Mouse (Mus musculus): Measurements from ENCODE around the gene Lyz1. TPM values are rescaled to one million over a fixed set of nuclear protein-coding genes. Genes with fewer than 3 reads are reported as not detected.
"Not testable (repeated sequence)": the region's sequence is repeated elsewhere in the genome, so short reads cannot be mapped to it uniquely, and the experiment has no call there.

Lyz1 gene
- total RNA-seq, 1 experiment: not detected

DNA sequence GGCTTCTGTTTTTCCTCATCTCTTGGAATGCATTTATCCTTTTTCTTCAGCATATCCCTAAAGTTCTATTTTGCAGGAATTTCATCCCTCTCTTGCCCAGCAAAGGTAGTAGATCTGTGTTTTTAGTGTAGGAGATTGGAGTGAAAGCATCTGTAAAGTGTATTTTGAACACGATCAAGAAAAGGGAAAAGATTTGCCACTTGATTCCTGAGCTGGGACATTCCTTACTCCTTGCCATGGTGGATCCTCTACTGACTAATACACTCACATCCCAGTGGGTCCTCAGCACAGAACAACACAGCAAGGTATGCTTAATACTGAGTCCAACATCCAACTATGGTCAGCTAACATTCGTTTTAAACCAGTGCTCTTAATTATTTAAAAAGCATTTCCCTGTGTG, 10.1 kb downstream of the Lyz1 start:
- Histone ChIP-seq H3K27ac (ENCODE audit: insufficient read depth, low read depth, low read length, poor library complexity, severe bottlenecking) (no peak overlapping the region), H3K36me3 (ENCODE audit: control insufficient read depth, insufficient read depth, low read length, poor library complexity, severe bottlenecking) (no peaks in the 10 kb centered on the region), H3K9ac (ENCODE audit: insufficient read depth, low read depth, low read length, poor library complexity, severe bottlenecking) (no peak overlapping the region), H3K4me3 (ENCODE audit: insufficient read depth in 1 of 2, low read depth in 1 of 2, low read length in 2 of 2, poor library complexity in 1 of 2, severe bottlenecking in 1 of 2) (no peak overlapping the region), H3K4me1 (ENCODE audit: control insufficient read depth in 2 of 2, insufficient read depth in 2 of 2, low read length in 2 of 2, poor library complexity in 1 of 2) (no peaks in the 10 kb centered on the region), H3K9me3 (ENCODE audit: control insufficient read depth, insufficient read depth, low read depth, low read length) (no peaks in the 10 kb centered on the region)
- DNase-seq (ENCODE audit: low read depth, low spot score): no peak
- in situ Hi-C loops (cut with MboI; ENCODE audit: low sequenced_read_pairs in 2 of 2, unreplicated experiment in 2 of 2): no loop called here
- no peak for TF ChIP-seq ZC3H11A (IDR thresholded peaks at IDR 0.05; ENCODE audit: borderline replicate concordance, low read depth, low read length)
- no peak for TF ChIP-seq MAFK (IDR thresholded peaks at IDR 0.05; ENCODE audit: insufficient read depth, low read depth, low read length)
- no peak for TF ChIP-seq ZNF384 (IDR thresholded peaks at IDR 0.05; ENCODE audit: low read depth, low read length)
- no peak for TF ChIP-seq HCFC1 (IDR thresholded peaks at IDR 0.05; ENCODE audit: borderline replicate concordance, insufficient read depth, low read length)
- TF ChIP-seq CHD2 (IDR thresholded peaks at IDR 0.05; ENCODE audit: low read depth, low read length): no peak

DNA sequence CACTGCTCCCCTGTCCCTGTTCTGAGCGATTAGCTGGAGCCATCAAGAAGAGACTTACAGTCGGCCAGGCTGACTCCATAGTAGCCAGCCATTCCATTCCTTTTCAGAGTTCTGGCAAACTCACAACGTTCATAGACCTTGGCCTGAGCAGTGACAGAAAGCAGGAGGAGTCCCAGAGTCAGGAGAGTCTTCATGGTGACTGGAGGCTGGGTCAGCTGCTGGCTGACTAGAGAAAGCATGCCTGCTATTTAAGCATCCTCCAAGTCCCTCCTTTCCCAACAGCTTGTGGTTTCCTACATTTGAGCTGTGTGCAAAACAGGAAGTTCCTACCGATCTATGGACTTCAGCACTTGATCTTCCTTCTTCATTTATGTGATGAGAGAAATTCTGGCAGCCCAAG, 10.6 kb downstream of the Lyz1 start, which contains the start of gene Lyz2:
Lyz2 (minus strand) TSS at position 273 of the 400 bp plus-strand sequence.
- no peaks in the 10 kb centered on the region for H3K9me3 ChIP-seq (ENCODE audit: control insufficient read depth, insufficient read depth, low read depth, low read length)
- in situ Hi-C loops (cut with MboI; ENCODE audit: low sequenced_read_pairs in 2 of 2, unreplicated experiment in 2 of 2): no loop called here
- H3K36me3 ChIP-seq (ENCODE audit: control insufficient read depth, insufficient read depth, low read length, poor library complexity, severe bottlenecking): no peaks in the 10 kb centered on the region
- no peak within 1 kb of the TSS for H3K27ac ChIP-seq (ENCODE audit: insufficient read depth, low read depth, low read length, poor library complexity, severe bottlenecking)
- no peaks in the 10 kb centered on the region for H3K4me1 ChIP-seq (ENCODE audit: control insufficient read depth in 2 of 2, insufficient read depth in 2 of 2, low read length in 2 of 2, poor library complexity in 1 of 2)
- TF ChIP-seq ZC3H11A (IDR thresholded peaks at IDR 0.05; ENCODE audit: borderline replicate concordance, low read depth, low read length) (no peak), CHD2 (IDR thresholded peaks at IDR 0.05; ENCODE audit: low read depth, low read length) (no peak), MAFK (IDR thresholded peaks at IDR 0.05; ENCODE audit: insufficient read depth, low read depth, low read length) (no peak), ZNF384 (IDR thresholded peaks at IDR 0.05; ENCODE audit: low read depth, low read length) (no peak), HCFC1 (IDR thresholded peaks at IDR 0.05; ENCODE audit: borderline replicate concordance, insufficient read depth, low read length) (no peak)
- no peak within 1 kb of the TSS for H3K9ac ChIP-seq (ENCODE audit: insufficient read depth, low read depth, low read length, poor library complexity, severe bottlenecking)
- H3K4me3 ChIP-seq (ENCODE audit: insufficient read depth in 1 of 2, low read depth in 1 of 2, low read length in 2 of 2, poor library complexity in 1 of 2, severe bottlenecking in 1 of 2): no peak within 1 kb of the TSS
- DNase-seq (ENCODE audit: low read depth, low spot score): no peak

DNA sequence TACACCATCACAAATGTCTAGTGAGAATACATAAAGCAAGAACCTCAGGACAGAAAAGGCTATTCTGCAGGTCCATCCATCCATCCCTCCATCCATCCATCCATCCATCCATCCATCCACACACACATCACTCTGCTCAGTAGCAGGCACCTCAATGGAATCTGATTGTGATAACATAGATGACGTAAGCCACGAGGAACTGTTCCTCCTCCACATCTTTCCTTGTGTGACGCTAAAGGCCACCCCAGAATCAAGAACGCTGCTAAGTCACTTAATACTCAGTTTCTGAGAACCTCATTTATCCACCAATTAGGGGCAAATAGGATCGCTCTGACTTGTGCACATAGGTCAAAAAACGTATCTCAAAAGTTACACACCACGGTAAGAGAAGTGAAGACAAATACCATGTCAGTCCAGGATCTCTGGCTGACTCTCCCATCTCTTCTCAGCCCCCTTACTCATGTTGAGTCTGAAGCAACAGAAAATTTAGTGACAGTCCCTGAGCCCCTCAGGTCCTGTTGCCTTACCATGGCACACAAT, 11.2 kb downstream of the Lyz1 start:
- Histone ChIP-seq H3K9me3 (ENCODE audit: control insufficient read depth, insufficient read depth, low read depth, low read length) (no peaks in the 10 kb centered on the region), H3K27ac (ENCODE audit: insufficient read depth, low read depth, low read length, poor library complexity, severe bottlenecking) (no peak overlapping the region), H3K4me3 (ENCODE audit: insufficient read depth in 1 of 2, low read depth in 1 of 2, low read length in 2 of 2, poor library complexity in 1 of 2, severe bottlenecking in 1 of 2) (no peak overlapping the region), H3K36me3 (ENCODE audit: control insufficient read depth, insufficient read depth, low read length, poor library complexity, severe bottlenecking) (no peaks in the 10 kb centered on the region), H3K9ac (ENCODE audit: insufficient read depth, low read depth, low read length, poor library complexity, severe bottlenecking) (no peak overlapping the region), H3K4me1 (ENCODE audit: control insufficient read depth in 2 of 2, insufficient read depth in 2 of 2, low read length in 2 of 2, poor library complexity in 1 of 2) (no peaks in the 10 kb centered on the region)
- DNase-seq (ENCODE audit: low read depth, low spot score): no peak
- in situ Hi-C loops (cut with MboI; ENCODE audit: low sequenced_read_pairs in 2 of 2, unreplicated experiment in 2 of 2): no loop called here
- no peak for TF ChIP-seq MAFK (IDR thresholded peaks at IDR 0.05; ENCODE audit: insufficient read depth, low read depth, low read length)

DNA sequence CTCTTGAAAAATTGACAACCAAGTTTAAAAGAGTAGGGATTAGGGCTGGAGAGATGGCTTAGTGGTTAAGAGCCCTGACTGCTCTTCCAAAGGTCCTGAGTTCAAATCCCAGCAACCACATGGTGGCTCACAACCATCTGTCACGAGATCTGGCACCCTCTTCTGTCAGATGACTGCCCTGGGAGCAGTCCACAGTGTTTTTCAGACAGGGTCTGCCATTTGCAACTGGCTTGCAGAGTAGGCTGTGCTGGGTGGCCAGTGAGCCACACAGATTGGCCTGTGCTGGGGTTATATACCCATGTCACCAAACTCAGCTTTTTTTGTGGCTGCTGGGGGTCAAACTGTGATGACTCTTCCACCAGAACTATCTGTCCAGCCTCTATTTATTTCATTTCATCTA, 12.7 kb downstream of the Lyz1 start:
- H3K9me3 ChIP-seq (ENCODE audit: control insufficient read depth, insufficient read depth, low read depth, low read length): no peaks in the 10 kb centered on the region
- H3K9ac ChIP-seq (ENCODE audit: insufficient read depth, low read depth, low read length, poor library complexity, severe bottlenecking): no peak overlapping the region
- H3K27ac ChIP-seq (ENCODE audit: insufficient read depth, low read depth, low read length, poor library complexity, severe bottlenecking): no peak overlapping the region
- no peak for TF ChIP-seq HCFC1 (IDR thresholded peaks at IDR 0.05; ENCODE audit: borderline replicate concordance, insufficient read depth, low read length)
- TF ChIP-seq CHD2 (IDR thresholded peaks at IDR 0.05; ENCODE audit: low read depth, low read length): no peak
- TF ChIP-seq ZNF384 (IDR thresholded peaks at IDR 0.05; ENCODE audit: low read depth, low read length): no peak
- TF ChIP-seq ZC3H11A (IDR thresholded peaks at IDR 0.05; ENCODE audit: borderline replicate concordance, low read depth, low read length): no peak
- no peak for TF ChIP-seq MAFK (IDR thresholded peaks at IDR 0.05; ENCODE audit: insufficient read depth, low read depth, low read length)
- no peaks in the 10 kb centered on the region for H3K4me1 ChIP-seq (ENCODE audit: control insufficient read depth in 2 of 2, insufficient read depth in 2 of 2, low read length in 2 of 2, poor library complexity in 1 of 2)
- DNase-seq (ENCODE audit: low read depth, low spot score): no peak
- no peak overlapping the region for H3K4me3 ChIP-seq (ENCODE audit: insufficient read depth in 1 of 2, low read depth in 1 of 2, low read length in 2 of 2, poor library complexity in 1 of 2, severe bottlenecking in 1 of 2)
- in situ Hi-C loops (cut with MboI; ENCODE audit: low sequenced_read_pairs in 2 of 2, unreplicated experiment in 2 of 2): no loop called here
- no peaks in the 10 kb centered on the region for H3K36me3 ChIP-seq (ENCODE audit: control insufficient read depth, insufficient read depth, low read length, poor library complexity, severe bottlenecking)

DNA sequence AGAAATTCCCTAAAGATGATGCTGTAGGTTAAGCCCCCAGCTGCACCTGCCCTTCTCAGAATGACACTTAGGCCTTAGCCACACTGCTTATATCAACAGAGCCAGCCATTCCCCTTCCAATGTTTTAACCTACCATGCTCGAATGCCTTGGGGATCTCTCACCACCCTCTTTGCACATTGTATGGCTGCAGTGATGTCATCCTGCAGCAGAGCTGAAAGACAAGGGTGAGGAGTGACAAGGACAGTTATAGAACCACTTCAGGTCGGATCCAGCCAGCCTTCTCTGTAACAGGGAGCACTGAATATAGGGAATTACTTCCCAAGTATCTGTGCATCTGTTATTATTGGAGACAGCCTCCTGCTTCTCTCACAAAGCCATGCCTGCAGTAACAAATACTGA, 14.2 kb downstream of the Lyz1 start:
- H3K4me1 ChIP-seq (ENCODE audit: control insufficient read depth in 2 of 2, insufficient read depth in 2 of 2, low read length in 2 of 2, poor library complexity in 1 of 2); H3K36me3 ChIP-seq (ENCODE audit: control insufficient read depth, insufficient read depth, low read length, poor library complexity, severe bottlenecking); H3K9ac ChIP-seq (ENCODE audit: insufficient read depth, low read depth, low read length, poor library complexity, severe bottlenecking); DNase-seq (ENCODE audit: low read depth, low spot score); H3K4me3 ChIP-seq (ENCODE audit: insufficient read depth in 1 of 2, low read depth in 1 of 2, low read length in 2 of 2, poor library complexity in 1 of 2, severe bottlenecking in 1 of 2); H3K9me3 ChIP-seq (ENCODE audit: control insufficient read depth, insufficient read depth, low read depth, low read length); H3K27ac ChIP-seq (ENCODE audit: insufficient read depth, low read depth, low read length, poor library complexity, severe bottlenecking); in situ Hi-C loops (cut with MboI; ENCODE audit: low sequenced_read_pairs in 2 of 2, unreplicated experiment in 2 of 2): not testable (repeated sequence)

DNA sequence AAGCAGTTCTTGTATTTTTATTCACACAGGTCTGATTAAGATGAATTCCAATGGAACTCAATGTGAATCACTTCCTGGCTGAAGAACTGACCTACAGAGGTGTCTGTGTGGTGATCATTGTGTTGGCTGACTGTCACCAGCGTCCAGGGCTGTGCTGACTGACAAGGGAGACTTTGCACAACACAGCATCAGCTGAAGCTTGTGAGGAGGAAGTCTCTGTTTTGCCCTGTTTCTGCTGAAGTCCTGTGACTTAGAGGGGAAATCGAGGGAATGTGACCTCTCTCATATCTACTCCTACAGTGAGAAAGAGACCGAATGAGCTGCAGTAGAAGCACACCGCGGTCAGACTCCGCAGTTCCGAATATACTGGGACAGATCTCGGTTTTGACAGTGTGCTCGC, 14.9 kb downstream of the Lyz1 start:
- H3K9me3 ChIP-seq (ENCODE audit: control insufficient read depth, insufficient read depth, low read depth, low read length); H3K4me3 ChIP-seq (ENCODE audit: insufficient read depth in 1 of 2, low read depth in 1 of 2, low read length in 2 of 2, poor library complexity in 1 of 2, severe bottlenecking in 1 of 2); H3K27ac ChIP-seq (ENCODE audit: insufficient read depth, low read depth, low read length, poor library complexity, severe bottlenecking); in situ Hi-C loops (cut with MboI; ENCODE audit: low sequenced_read_pairs in 2 of 2, unreplicated experiment in 2 of 2); H3K36me3 ChIP-seq (ENCODE audit: control insufficient read depth, insufficient read depth, low read length, poor library complexity, severe bottlenecking); DNase-seq (ENCODE audit: low read depth, low spot score); H3K9ac ChIP-seq (ENCODE audit: insufficient read depth, low read depth, low read length, poor library complexity, severe bottlenecking); H3K4me1 ChIP-seq (ENCODE audit: control insufficient read depth in 2 of 2, insufficient read depth in 2 of 2, low read length in 2 of 2, poor library complexity in 1 of 2): not testable (repeated sequence)
